Mouse (Mus musculus) forebrain, embryonic 12.5 days (tissue): Measurements from ENCODE around the gene Onecut1. TPM values are rescaled to one million over a fixed set of nuclear protein-coding genes. Genes with fewer than 3 reads are reported as not detected.
A peak's percentile ranks its signal among the peaks of the same experiment; 100 is the strongest.

Source experiments
- ATAC-seq: fragments of 200-750 bp; cut with Nextera tagmentation; 2 replicates; pipeline ENCODE4 v1.8.0; 2017; ENCODE audit warnings: moderate TSS enrichment; ENCODE audit not compliant: low FRiP score
- H3K27ac ChIP-seq: fragments of 300-500 bp; sonication (generic); 2 replicates; pipeline ENCODE4 v1.5.1; 2016; ENCODE audit warnings: mild to moderate bottlenecking
- H3K27me3 ChIP-seq: fragments of 300-500 bp; sonication (generic); 2 replicates; pipeline ENCODE4 v1.6.1; 2016; ENCODE audit warnings: mild to moderate bottlenecking
- H3K36me3 ChIP-seq: fragments of 300-500 bp; sonication (generic); replicated peaks from 2 replicates; pipeline ENCODE4 v1.6.1; 2016; ENCODE audit warnings: mild to moderate bottlenecking
- H3K4me1 ChIP-seq: fragments of 300-500 bp; sonication (generic); 2 replicates; pipeline ENCODE4 v1.6.1; 2016
- H3K4me2 ChIP-seq: fragments of 300-500 bp; sonication (generic); 2 replicates; pipeline ENCODE4 v1.6.1; 2016; ENCODE audit warnings: mild to moderate bottlenecking, moderate library complexity
- H3K4me3 ChIP-seq: fragments of 300-500 bp; sonication (generic); replicated peaks from 2 replicates; pipeline ENCODE4 v1.5.1; 2016; ENCODE audit warnings: mild to moderate bottlenecking
- H3K9ac ChIP-seq: fragments of 300-500 bp; sonication (generic); 2 replicates; pipeline ENCODE4 v1.6.1; 2016; ENCODE audit warnings: mild to moderate bottlenecking
- H3K9me3 ChIP-seq: fragments of 300-500 bp; sonication (generic); 2 replicates; pipeline ENCODE4 v1.6.1; 2016
- WGBS: fragments of 180-500 bp; shearing (Covaris S2); methylation state at CpG from one replicate; pipeline ENCODE4 v1.1.7; 2016; 5-methylcytosine and 5-hydroxymethylcytosine counted together
- polyA plus RNA-seq: library from polyadenylated mRNA; unstranded; fragments of >200 nt; fragmentation: Nextera tagmentation; extraction: Ambion mirVana; gene quantifications from 2 replicates; pipeline ENCODE4 v1.2.1, GENCODE M21; 2016

Gene Onecut1
- polyA plus RNA-seq, 1 experiment from 2014 or later: 2.7 TPM

GRCm38 (mm10) chr9:74863655-74864443 is 2.1 kb downstream of the Onecut1 start:
- H3K27ac ChIP-seq: peak overlapping the region; percentile 25; the same call in 1 of the 2 replicates
- peak overlapping the region; percentile 78 for H3K4me2 ChIP-seq
- H3K4me3 ChIP-seq: peak overlapping the region; percentile 52
- H3K4me1 ChIP-seq: peaks cover 57% of the 10 kb centered on the region
- H3K27me3 ChIP-seq: peaks cover 98% of the 10 kb centered on the region
- H3K36me3 ChIP-seq: no peaks in the 10 kb centered on the region
- no peak for ATAC-seq
- under 1% methylated on average over 36 of the region's 36 CpGs for WGBS
- H3K9ac ChIP-seq: peak overlapping the region; percentile 13; the same call in 1 of the 2 replicates
- no peaks in the 10 kb centered on the region for H3K9me3 ChIP-seq

GRCm38 (mm10) chr9:74864471-74864870 is 2.8 kb downstream of the Onecut1 start:
- peaks cover 57% of the 10 kb centered on the region for H3K4me1 ChIP-seq

GRCm38 (mm10) chr9:74866596-74867313 is 5.0 kb downstream of the Onecut1 start:
- Histone ChIP-seq H3K27ac (0 out of 2 replicates have a peak overlapping the region, but pooled peaks have one; percentile 31), H3K4me3 (peak overlapping the region; percentile 13; the same call in 1 of the 2 replicates), H3K4me2 (peak overlapping the region; percentile 15), H3K4me1 (peaks cover 44% of the 10 kb centered on the region), H3K27me3 (peaks cover 89% of the 10 kb centered on the region), H3K36me3 (no peaks in the 10 kb centered on the region), H3K9ac (peak overlapping the region; percentile 21; the same call in 1 of the 2 replicates), H3K9me3 (no peaks in the 10 kb centered on the region)
- ATAC-seq: no peak
- 5% methylated on average over 27 of the region's 27 CpGs for WGBS

More at GRCm38 (mm10) chr9:74864471-74864870, 2.8 kb downstream of the Onecut1 start:
- Histone ChIP-seq H3K9ac (no peak overlapping the region), H3K9me3 (no peaks in the 10 kb centered on the region), H3K27ac (no peak overlapping the region), H3K4me3 (peak overlapping the region; percentile 52), H3K36me3 (no peaks in the 10 kb centered on the region), H3K27me3 (peaks cover 92% of the 10 kb centered on the region), H3K4me2 (peak overlapping the region; percentile 78)
- WGBS: 2% methylated on average over 14 of the region's 14 CpGs
- no peak for ATAC-seq

GRCm38 (mm10) chr9:74867641-74868205 is 6.0 kb downstream of the Onecut1 start:
- H3K36me3 ChIP-seq: no peaks in the 10 kb centered on the region
- 3% methylated on average over 15 of the region's 15 CpGs for WGBS
- H3K4me2 ChIP-seq: peak overlapping the region; percentile 22
- 0 out of 2 replicates have a peak, but pooled peaks have one; percentile 36 for ATAC-seq
- 0 out of 2 replicates have a peak overlapping the region, but pooled peaks have one; percentile 31 for H3K27ac ChIP-seq
- 0 out of 2 replicates have a peak overlapping the region, but pooled peaks have one; percentile 13 for H3K4me3 ChIP-seq
- H3K9me3 ChIP-seq: no peaks in the 10 kb centered on the region
- H3K4me1 ChIP-seq: peaks cover 37% of the 10 kb centered on the region
- H3K27me3 ChIP-seq: peaks cover 84% of the 10 kb centered on the region
- H3K9ac ChIP-seq: no peak overlapping the region

GRCm38 (mm10) chr9:74868336-74868950 is 6.7 kb downstream of the Onecut1 start:
- no peak for ATAC-seq
- Histone ChIP-seq H3K4me2 (peak overlapping the region; percentile 22), H3K4me3 (no peak overlapping the region), H3K36me3 (no peaks in the 10 kb centered on the region), H3K27ac (no peak overlapping the region), H3K4me1 (peaks cover 30% of the 10 kb centered on the region), H3K9me3 (no peaks in the 10 kb centered on the region), H3K27me3 (peaks cover 80% of the 10 kb centered on the region), H3K9ac (0 out of 2 replicates have a peak overlapping the region, but pooled peaks have one; percentile 1)
- 3% methylated on average over 22 of the region's 22 CpGs for WGBS

- no peaks in the 10 kb centered on the region for H3K9me3 ChIP-seq
- H3K27ac ChIP-seq: no peak overlapping the region
- H3K4me3 ChIP-seq: no peak overlapping the region
- H3K36me3 ChIP-seq: no peaks in the 10 kb centered on the region
- no peak for ATAC-seq
- no peak overlapping the region for H3K9ac ChIP-seq
- WGBS: 22% methylated on average over 13 of the region's 13 CpGs
- peaks cover 63% of the 10 kb centered on the region for H3K27me3 ChIP-seq
- H3K4me1 ChIP-seq: peaks cover 17% of the 10 kb centered on the region
- H3K4me2 ChIP-seq: no peak overlapping the region
Observed at GRCm38 (mm10) chr9:74870960-74871688, 9.4 kb downstream of the Onecut1 start.

GRCm38 (mm10) chr9:74876328-74876727 is 14.6 kb downstream of the Onecut1 start:
- H3K4me1 ChIP-seq: no peaks in the 10 kb centered on the region
- no peak overlapping the region for H3K4me2 ChIP-seq
- H3K9me3 ChIP-seq: no peaks in the 10 kb centered on the region
- H3K36me3 ChIP-seq: no peaks in the 10 kb centered on the region
- H3K4me3 ChIP-seq: no peak overlapping the region
- no peak overlapping the region for H3K9ac ChIP-seq
- no peak overlapping the region for H3K27ac ChIP-seq
- 90% methylated on average over 6 of the region's 6 CpGs for WGBS
- H3K27me3 ChIP-seq: peaks cover 22% of the 10 kb centered on the region
- ATAC-seq: no peak

GRCm38 (mm10) chr9:74877709-74878108 is 16.0 kb downstream of the Onecut1 start:
- Histone ChIP-seq H3K27me3 (peaks cover 13% of the 10 kb centered on the region), H3K4me3 (no peak overlapping the region), H3K27ac (no peak overlapping the region), H3K9ac (no peak overlapping the region), H3K4me1 (no peaks in the 10 kb centered on the region), H3K9me3 (no peaks in the 10 kb centered on the region), H3K36me3 (no peaks in the 10 kb centered on the region), H3K4me2 (no peak overlapping the region)
- no peak for ATAC-seq
- 81% methylated on average over 2 of the region's 2 CpGs for WGBS

- Histone ChIP-seq H3K36me3 (no peaks in the 10 kb centered on the region), H3K4me3 (no peak overlapping the region), H3K9ac (no peak overlapping the region), H3K27ac (no peak overlapping the region), H3K27me3 (no peaks in the 10 kb centered on the region), H3K4me2 (no peak overlapping the region), H3K4me1 (no peaks in the 10 kb centered on the region), H3K9me3 (no peaks in the 10 kb centered on the region)
- 76% methylated on average over 4 of the region's 4 CpGs for WGBS
- no peak for ATAC-seq
Observed at GRCm38 (mm10) chr9:74887866-74888265, 26.1 kb downstream of the Onecut1 start.

- Histone ChIP-seq H3K27me3 (no peaks in the 10 kb centered on the region), H3K27ac (no peak overlapping the region), H3K9ac (no peak overlapping the region), H3K4me3 (no peak overlapping the region), H3K9me3 (no peaks in the 10 kb centered on the region), H3K4me2 (no peak overlapping the region), H3K36me3 (no peaks in the 10 kb centered on the region), H3K4me1 (no peaks in the 10 kb centered on the region)
- no peak for ATAC-seq
- 91% methylated on average over 7 of the region's 7 CpGs for WGBS
Observed at GRCm38 (mm10) chr9:74896742-74897141, 35.0 kb downstream of the Onecut1 start.

GRCm38 (mm10) chr9:74897375-74897982 is 35.8 kb downstream of the Onecut1 start:
- H3K27me3 ChIP-seq: no peaks in the 10 kb centered on the region
- no peak overlapping the region for H3K9ac ChIP-seq
- no peak overlapping the region for H3K4me2 ChIP-seq
- WGBS: 89% methylated on average over 4 of the region's 4 CpGs
- no peaks in the 10 kb centered on the region for H3K9me3 ChIP-seq
- ATAC-seq: no peak
- H3K27ac ChIP-seq: no peak overlapping the region
- H3K36me3 ChIP-seq: no peaks in the 10 kb centered on the region
- H3K4me3 ChIP-seq: no peak overlapping the region
- H3K4me1 ChIP-seq: no peaks in the 10 kb centered on the region
